Mouse (Mus musculus): ENCODE results near the gene Nars2. TPM values are rescaled to one million over a fixed set of nuclear protein-coding genes. Genes with fewer than 3 reads are reported as not detected.

The Nars2 gene
- polyA plus RNA-seq, 1 experiment from 2014 or later = 10.7 TPM

DNA sequence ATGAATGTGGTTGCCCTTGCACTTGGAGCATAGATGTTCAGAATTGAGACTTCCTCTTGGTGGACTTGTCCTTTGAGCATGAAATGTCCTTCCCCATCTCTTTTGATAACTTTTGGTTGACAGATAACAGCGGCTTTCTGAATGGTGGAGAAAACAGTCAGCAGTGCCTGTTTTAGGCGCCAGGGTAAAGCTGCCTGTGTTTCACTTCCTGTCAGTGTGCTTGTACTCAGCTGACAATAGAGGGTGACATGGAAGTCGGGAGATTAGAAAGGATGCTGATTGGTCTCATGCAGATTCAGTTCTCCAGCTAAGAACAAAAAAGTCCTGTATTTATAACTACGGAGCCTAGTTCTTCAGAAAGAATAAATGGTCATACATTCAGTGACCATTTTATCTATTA lies 66.7 kb downstream of the Nars2 start:
- no peak overlapping the region for H3K4me3 ChIP-seq (ENCODE audit: low read depth, low read length)
- no peak overlapping the region for H3K27ac ChIP-seq (ENCODE audit: low read depth, low read length)
- H3K9me3 ChIP-seq (ENCODE audit: control insufficient read depth) = no peaks in the 10 kb centered on the region
- H3K9ac ChIP-seq (ENCODE audit: low read depth, low read length) = no peak overlapping the region
- H3K4me1 ChIP-seq (replicated peaks; ENCODE audit: control insufficient read depth, insufficient read depth, low read length) = no peaks in the 10 kb centered on the region
- H3K4me2 ChIP-seq (replicated peaks; ENCODE audit: low read depth) = no peak overlapping the region
- WGBS = 65% methylated on average over 4 of the region's 4 CpGs
- H3K36me3 ChIP-seq (ENCODE audit: control insufficient read depth, insufficient read depth) = no peaks in the 10 kb centered on the region
- no peak for TF ChIP-seq CTCF (IDR thresholded peaks at IDR 0.05; ENCODE audit: low read depth)
- no peak for ATAC-seq
- H3K27me3 ChIP-seq (replicated peaks; ENCODE audit: control insufficient read depth, insufficient read depth, low read length) = no peaks in the 10 kb centered on the region

DNA sequence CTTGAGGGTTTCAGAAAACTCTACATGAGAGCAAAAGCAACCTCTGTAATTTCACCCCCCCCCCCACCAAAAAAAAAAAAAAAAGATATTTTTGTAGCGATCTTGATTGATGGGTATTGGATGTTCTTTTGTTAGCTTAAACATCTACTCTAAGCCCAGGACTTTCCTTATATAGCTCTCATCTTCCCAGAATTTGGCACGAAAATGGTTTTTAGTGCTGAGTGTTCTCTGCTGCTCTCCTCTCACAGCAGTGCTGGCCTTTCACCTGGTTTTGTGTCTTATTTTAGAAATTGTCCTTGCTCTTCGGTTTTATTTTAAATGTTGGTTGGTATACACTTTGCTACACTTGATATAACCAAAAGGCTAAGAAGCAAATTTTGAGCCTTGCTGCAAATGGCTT lies 67.1 kb downstream of the Nars2 start:
- Histone ChIP-seq H3K9me3 (ENCODE audit: control insufficient read depth) (no peaks in the 10 kb centered on the region), H3K4me2 (replicated peaks; ENCODE audit: low read depth) (no peak overlapping the region), H3K9ac (ENCODE audit: low read depth, low read length) (no peak overlapping the region), H3K4me1 (replicated peaks; ENCODE audit: control insufficient read depth, insufficient read depth, low read length) (no peaks in the 10 kb centered on the region), H3K27me3 (replicated peaks; ENCODE audit: control insufficient read depth, insufficient read depth, low read length) (no peaks in the 10 kb centered on the region), H3K36me3 (ENCODE audit: control insufficient read depth, insufficient read depth) (no peaks in the 10 kb centered on the region), H3K27ac (ENCODE audit: low read depth, low read length) (no peak overlapping the region), H3K4me3 (ENCODE audit: low read depth, low read length) (no peak overlapping the region)
- no peak for TF ChIP-seq CTCF (IDR thresholded peaks at IDR 0.05; ENCODE audit: low read depth)
- 56% methylated on average over 3 of the region's 3 CpGs for WGBS
- ATAC-seq = no peak

DNA sequence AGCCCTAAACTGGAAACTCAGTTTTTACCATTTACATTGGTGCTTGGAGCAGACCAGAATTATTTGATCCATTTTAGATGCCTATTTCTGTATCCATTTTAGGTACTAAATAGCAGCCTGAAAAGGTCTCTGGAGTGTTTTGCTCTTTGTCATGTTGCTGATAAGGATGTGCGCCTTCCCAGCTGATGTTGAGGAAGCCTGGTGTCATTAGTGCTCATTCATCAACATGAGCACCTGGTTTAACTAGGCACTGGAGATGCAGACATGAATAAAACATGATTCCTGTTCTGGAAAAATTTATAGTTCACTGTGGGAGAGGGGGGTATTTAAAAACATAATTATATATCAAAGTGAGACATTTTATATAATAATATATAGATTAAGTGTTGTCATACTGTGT lies 68.0 kb downstream of the Nars2 start:
- Histone ChIP-seq H3K27ac (ENCODE audit: low read depth, low read length) (no peak overlapping the region), H3K4me3 (ENCODE audit: low read depth, low read length) (no peak overlapping the region), H3K36me3 (ENCODE audit: control insufficient read depth, insufficient read depth) (no peaks in the 10 kb centered on the region), H3K9me3 (ENCODE audit: control insufficient read depth) (no peaks in the 10 kb centered on the region), H3K4me1 (replicated peaks; ENCODE audit: control insufficient read depth, insufficient read depth, low read length) (no peaks in the 10 kb centered on the region), H3K4me2 (replicated peaks; ENCODE audit: low read depth) (no peak overlapping the region), H3K9ac (ENCODE audit: low read depth, low read length) (no peak overlapping the region), H3K27me3 (replicated peaks; ENCODE audit: control insufficient read depth, insufficient read depth, low read length) (no peaks in the 10 kb centered on the region)
- WGBS = 72% methylated on average over 1 of the region's 1 CpGs
- no peak for TF ChIP-seq CTCF (IDR thresholded peaks at IDR 0.05; ENCODE audit: low read depth)
- ATAC-seq = no peak

GRCm38 (mm10) chr7:97026772-97027358 lies 75.6 kb downstream of the Nars2 start:
- no peak for ATAC-seq
- no peaks in the 10 kb centered on the region for H3K27me3 ChIP-seq (replicated peaks; ENCODE audit: control insufficient read depth, insufficient read depth, low read length)
- H3K9me3 ChIP-seq (ENCODE audit: control insufficient read depth) = no peaks in the 10 kb centered on the region
- no peak overlapping the region for H3K4me3 ChIP-seq (ENCODE audit: low read depth, low read length)
- no peak overlapping the region for H3K27ac ChIP-seq (ENCODE audit: low read depth, low read length)
- 84% methylated on average over 5 of the region's 5 CpGs for WGBS
- no peaks in the 10 kb centered on the region for H3K36me3 ChIP-seq (ENCODE audit: control insufficient read depth, insufficient read depth)
- H3K4me2 ChIP-seq (replicated peaks; ENCODE audit: low read depth) = no peak overlapping the region
- TF ChIP-seq CTCF (IDR thresholded peaks at IDR 0.05; ENCODE audit: low read depth) = no peak
- H3K4me1 ChIP-seq (replicated peaks; ENCODE audit: control insufficient read depth, insufficient read depth, low read length) = no peaks in the 10 kb centered on the region
- no peak overlapping the region for H3K9ac ChIP-seq (ENCODE audit: low read depth, low read length)

DNA sequence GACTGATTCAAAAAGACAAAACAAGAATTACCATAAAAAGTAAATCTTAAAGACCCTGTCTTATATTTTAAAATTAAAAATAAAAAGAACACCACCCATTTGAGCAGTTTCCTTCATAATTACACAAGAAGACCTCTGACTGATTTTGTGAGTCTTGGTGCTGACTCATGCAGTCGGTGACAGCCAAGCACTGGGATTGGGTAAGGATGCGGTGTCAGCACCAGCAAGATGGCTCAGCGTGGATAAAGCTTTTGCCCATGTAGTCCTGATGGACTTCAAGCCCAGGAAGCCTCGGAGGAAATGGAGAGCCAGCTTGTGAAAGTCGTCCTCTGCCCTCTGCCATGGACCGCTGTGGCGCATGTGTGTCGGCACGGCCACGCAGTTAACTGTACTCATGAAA lies 77.8 kb downstream of the Nars2 start:
- Histone ChIP-seq H3K9ac (ENCODE audit: low read depth, low read length) (no peak overlapping the region), H3K9me3 (ENCODE audit: control insufficient read depth) (no peaks in the 10 kb centered on the region), H3K27me3 (replicated peaks; ENCODE audit: control insufficient read depth, insufficient read depth, low read length) (no peaks in the 10 kb centered on the region), H3K27ac (ENCODE audit: low read depth, low read length) (no peak overlapping the region), H3K4me3 (ENCODE audit: low read depth, low read length) (no peak overlapping the region), H3K4me1 (replicated peaks; ENCODE audit: control insufficient read depth, insufficient read depth, low read length) (no peaks in the 10 kb centered on the region), H3K4me2 (replicated peaks; ENCODE audit: low read depth) (no peak overlapping the region), H3K36me3 (ENCODE audit: control insufficient read depth, insufficient read depth) (no peaks in the 10 kb centered on the region)
- no peak for TF ChIP-seq CTCF (IDR thresholded peaks at IDR 0.05; ENCODE audit: low read depth)
- ATAC-seq = no peak
- WGBS = 95% methylated on average over 10 of the region's 10 CpGs

DNA sequence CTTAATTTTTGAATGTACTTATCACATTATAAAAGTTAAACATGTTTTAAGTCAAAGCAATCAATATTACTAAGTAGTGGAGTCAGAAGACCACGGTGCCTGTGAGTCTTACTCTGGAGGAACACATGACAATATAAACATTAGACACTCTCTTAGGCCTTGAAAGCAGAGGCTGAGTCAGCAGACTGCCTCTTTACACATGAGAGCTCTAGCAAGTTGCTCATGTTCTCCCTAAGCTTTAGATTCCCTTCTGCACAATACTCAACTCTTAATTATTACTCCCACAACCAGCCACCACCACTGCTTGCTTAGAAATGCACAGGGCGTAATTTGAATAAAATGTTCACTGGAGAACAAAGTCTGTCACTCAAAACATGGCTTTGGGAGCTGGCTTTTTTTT lies 81.1 kb downstream of the Nars2 start:
- Histone ChIP-seq H3K4me2 (replicated peaks; ENCODE audit: low read depth) (no peak overlapping the region), H3K9me3 (ENCODE audit: control insufficient read depth) (no peaks in the 10 kb centered on the region), H3K36me3 (ENCODE audit: control insufficient read depth, insufficient read depth) (peaks cover 4% of the 10 kb centered on the region; the same call in 1 of the 2 replicates), H3K9ac (ENCODE audit: low read depth, low read length) (no peak overlapping the region), H3K27me3 (replicated peaks; ENCODE audit: control insufficient read depth, insufficient read depth, low read length) (no peaks in the 10 kb centered on the region), H3K4me1 (replicated peaks; ENCODE audit: control insufficient read depth, insufficient read depth, low read length) (no peaks in the 10 kb centered on the region), H3K27ac (ENCODE audit: low read depth, low read length) (no peak overlapping the region), H3K4me3 (ENCODE audit: low read depth, low read length) (no peak overlapping the region)
- ATAC-seq = no peak
- no peak for TF ChIP-seq CTCF (IDR thresholded peaks at IDR 0.05; ENCODE audit: low read depth)
- WGBS = 66% methylated on average over 2 of the region's 2 CpGs

DNA sequence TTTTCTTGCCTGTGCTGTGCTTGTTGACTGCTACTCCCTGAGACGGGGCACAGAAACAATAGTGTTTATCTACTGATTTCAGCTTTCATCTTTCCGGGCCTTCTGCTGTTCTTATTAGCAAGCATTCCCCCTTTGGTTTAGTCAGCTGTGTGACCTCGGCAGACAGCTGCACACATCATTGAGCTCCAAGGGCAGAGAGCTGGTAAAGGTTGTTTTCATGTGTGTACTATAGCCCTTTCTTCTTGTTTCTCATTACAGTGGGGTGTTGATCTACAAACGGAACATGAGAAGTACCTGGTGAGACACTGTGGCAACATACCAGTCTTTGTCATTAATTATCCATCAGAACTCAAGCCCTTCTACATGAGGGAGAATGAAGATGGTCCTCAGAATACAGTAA lies 88.3 kb downstream of the Nars2 start:
- Histone ChIP-seq H3K27me3 (replicated peaks; ENCODE audit: control insufficient read depth, insufficient read depth, low read length) (no peaks in the 10 kb centered on the region), H3K9ac (ENCODE audit: low read depth, low read length) (no peak overlapping the region), H3K4me2 (replicated peaks; ENCODE audit: low read depth) (no peak overlapping the region), H3K4me1 (replicated peaks; ENCODE audit: control insufficient read depth, insufficient read depth, low read length) (no peaks in the 10 kb centered on the region), H3K9me3 (ENCODE audit: control insufficient read depth) (no peaks in the 10 kb centered on the region), H3K36me3 (ENCODE audit: control insufficient read depth, insufficient read depth) (peaks cover 14% of the 10 kb centered on the region), H3K27ac (ENCODE audit: low read depth, low read length) (no peak overlapping the region), H3K4me3 (ENCODE audit: low read depth, low read length) (no peak overlapping the region)
- no peak for TF ChIP-seq CTCF (IDR thresholded peaks at IDR 0.05; ENCODE audit: low read depth)
- WGBS = 75% methylated on average over 4 of the region's 4 CpGs
- no peak for ATAC-seq
